Mouse (Mus musculus) embryonic facial prominence, embryonic 14.5 days (tissue): ENCODE measurements around the gene Mettl16. TPM values are rescaled to one million over a fixed set of nuclear protein-coding genes. Genes with fewer than 3 reads are reported as not detected.

ENCODE experiments used
- ATAC-seq: fragments of 200-750 bp; cut with Nextera tagmentation; 2 replicates; pipeline ENCODE4 v1.8.0; 2017; ENCODE audit warnings: low read depth, moderate number of reproducible peaks, moderate TSS enrichment
- DNase-seq: peaks from one replicate; pipeline ENCODE4 v3.0.0-alpha.2; 2015; ENCODE audit warnings: low spot score
- H3K27ac ChIP-seq: fragments of 300-500 bp; sonication (generic); replicated peaks from 2 replicates; pipeline ENCODE4 v1.5.1; 2014; ENCODE audit warnings: low read depth, mild to moderate bottlenecking, low read length, moderate library complexity
- H3K27me3 ChIP-seq: fragments of 300-500 bp; sonication (generic); replicated peaks from 2 replicates; pipeline ENCODE4 v1.6.1; 2014; ENCODE audit warnings: low read length; ENCODE audit not compliant: control insufficient read depth, insufficient read depth
- H3K36me3 ChIP-seq: fragments of 300-500 bp; sonication (generic); 2 replicates; pipeline ENCODE4 v1.6.1; 2014; ENCODE audit warnings: low read length, mixed read lengths; ENCODE audit not compliant: control insufficient read depth, insufficient read depth
- H3K4me1 ChIP-seq: fragments of 300-500 bp; sonication (generic); 2 replicates; pipeline ENCODE4 v1.6.1; 2014; ENCODE audit warnings: antibody characterized with exemption, low read length; ENCODE audit not compliant: control insufficient read depth, insufficient read depth
- H3K4me2 ChIP-seq: fragments of 300-500 bp; sonication (generic); 2 replicates; pipeline ENCODE4 v1.6.1; 2014; ENCODE audit warnings: low read depth, mild to moderate bottlenecking, low read length, moderate library complexity, mixed read lengths
- H3K4me3 ChIP-seq: fragments of 300-500 bp; sonication (generic); 2 replicates; pipeline ENCODE4 v1.5.1; 2014; ENCODE audit warnings: low read depth, mild to moderate bottlenecking, low read length
- H3K9ac ChIP-seq: fragments of 300-500 bp; sonication (generic); 2 replicates; pipeline ENCODE4 v1.6.1; 2014; ENCODE audit warnings: low read depth, mild to moderate bottlenecking, low read length, moderate library complexity, mixed read lengths
- H3K9me3 ChIP-seq: fragments of 300-500 bp; sonication (generic); 2 replicates; pipeline ENCODE4 v1.6.1; 2016; ENCODE audit warnings: low read length; ENCODE audit not compliant: control insufficient read depth
- WGBS: fragments of 180-500 bp; shearing (Covaris S2); extraction: QIAGEN DNeasy Blood & Tissue Kit; methylation state at CpG from one replicate; pipeline ENCODE4 v1.1.7; 2014; 5-methylcytosine and 5-hydroxymethylcytosine counted together
- polyA plus RNA-seq: library from polyadenylated mRNA; unstranded; fragments of >200 nt; fragmentation: Nextera tagmentation; extraction: Ambion mirVana; gene quantifications from 2 replicates; pipeline ENCODE4 v1.2.1, GENCODE M21; 2014

Gene Mettl16
- polyA plus RNA-seq, 1 experiment from 2014 or later = 28.4 TPM

DNA sequence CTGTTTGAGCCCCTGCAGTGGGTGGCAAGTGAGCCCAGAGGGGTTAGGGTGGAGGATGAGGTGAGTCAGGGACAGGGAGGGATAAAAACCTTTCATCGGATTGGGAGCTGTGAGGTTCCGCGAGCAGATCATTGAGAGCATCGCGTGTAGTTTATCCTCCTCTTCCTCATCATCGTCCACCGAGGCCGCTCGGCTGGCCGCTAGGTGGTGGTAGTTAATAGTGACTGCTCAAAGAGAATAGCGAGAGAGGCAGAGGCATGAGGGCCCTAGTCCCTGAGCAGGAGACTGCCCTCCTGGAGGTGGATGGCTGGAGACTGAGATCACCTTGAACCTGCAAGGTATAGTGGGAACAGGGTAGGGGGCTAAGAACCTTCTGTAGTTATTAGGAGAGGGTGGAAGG is 92.8 kb downstream of the Mettl16 start:
- no peaks in the 10 kb centered on the region for H3K9me3 ChIP-seq
- H3K4me1 ChIP-seq = no peaks in the 10 kb centered on the region
- no peak overlapping the region for H3K27ac ChIP-seq
- no peak overlapping the region for H3K4me2 ChIP-seq
- DNase-seq (no peak), ATAC-seq (0 out of 2 replicates have a peak, but pooled peaks have one; percentile 9)
- WGBS = 19% methylated on average over 11 of the region's 11 CpGs
- H3K36me3 ChIP-seq = no peaks in the 10 kb centered on the region
- H3K27me3 ChIP-seq = no peaks in the 10 kb centered on the region
- H3K4me3 ChIP-seq = no peak overlapping the region
- H3K9ac ChIP-seq = no peak overlapping the region

DNA sequence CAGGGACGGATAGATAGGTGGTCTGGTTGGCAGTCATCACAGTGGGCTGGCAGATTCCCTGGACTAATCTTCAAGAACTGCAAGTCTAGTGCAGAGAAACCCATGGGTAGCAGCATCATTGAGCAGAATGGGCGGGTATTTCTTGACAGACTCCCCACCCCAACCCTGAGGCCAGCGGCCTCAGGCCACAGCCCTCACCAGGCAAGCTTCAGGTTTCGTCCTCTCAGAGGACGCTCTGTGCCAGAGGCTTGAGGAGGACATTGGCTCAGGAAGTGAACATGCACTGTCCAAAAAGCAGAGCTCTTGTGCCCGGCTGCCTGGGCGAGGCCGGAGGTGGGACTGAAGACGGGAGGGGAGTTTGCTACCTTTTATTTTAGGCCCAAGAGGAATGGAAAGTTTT is 93.8 kb downstream of the Mettl16 start:
- no peak overlapping the region for H3K4me3 ChIP-seq
- H3K4me2 ChIP-seq = no peak overlapping the region
- H3K4me1 ChIP-seq = no peaks in the 10 kb centered on the region
- no peaks in the 10 kb centered on the region for H3K9me3 ChIP-seq
- 84% methylated on average over 9 of the region's 9 CpGs for WGBS
- H3K9ac ChIP-seq = no peak overlapping the region
- H3K27me3 ChIP-seq = no peaks in the 10 kb centered on the region
- H3K27ac ChIP-seq = no peak overlapping the region
- ATAC-seq (no peak), DNase-seq (no peak)
- H3K36me3 ChIP-seq = no peaks in the 10 kb centered on the region

DNA sequence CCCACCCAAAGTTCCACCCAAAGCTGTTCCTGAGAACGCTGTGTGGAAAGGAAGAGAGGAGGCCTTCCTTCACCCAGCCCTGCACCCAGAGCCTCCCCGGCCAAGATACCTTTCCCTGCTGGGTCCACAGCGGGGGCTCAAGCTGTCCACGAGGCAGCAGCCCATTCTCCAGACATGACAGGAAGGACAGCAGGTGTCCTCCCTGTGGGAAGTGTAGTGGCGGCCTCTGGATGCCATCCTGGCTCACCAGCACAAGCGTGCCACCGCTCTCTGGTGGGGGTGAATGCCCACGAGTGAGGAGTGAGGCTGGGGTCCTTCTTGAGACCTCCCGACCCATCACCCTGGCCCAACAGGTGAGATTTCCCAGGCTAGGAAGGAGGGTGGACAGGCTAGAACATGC is 94.6 kb downstream of the Mettl16 start:
- Histone ChIP-seq H3K27me3 (no peaks in the 10 kb centered on the region), H3K9me3 (no peaks in the 10 kb centered on the region), H3K36me3 (no peaks in the 10 kb centered on the region), H3K4me3 (no peak overlapping the region), H3K4me1 (no peaks in the 10 kb centered on the region), H3K4me2 (no peak overlapping the region), H3K9ac (no peak overlapping the region; the same call in 1 of the 2 replicates), H3K27ac (no peak overlapping the region)
- ATAC-seq = no peak
- DNase-seq = no peak
- WGBS = 74% methylated on average over 9 of the region's 9 CpGs

DNA sequence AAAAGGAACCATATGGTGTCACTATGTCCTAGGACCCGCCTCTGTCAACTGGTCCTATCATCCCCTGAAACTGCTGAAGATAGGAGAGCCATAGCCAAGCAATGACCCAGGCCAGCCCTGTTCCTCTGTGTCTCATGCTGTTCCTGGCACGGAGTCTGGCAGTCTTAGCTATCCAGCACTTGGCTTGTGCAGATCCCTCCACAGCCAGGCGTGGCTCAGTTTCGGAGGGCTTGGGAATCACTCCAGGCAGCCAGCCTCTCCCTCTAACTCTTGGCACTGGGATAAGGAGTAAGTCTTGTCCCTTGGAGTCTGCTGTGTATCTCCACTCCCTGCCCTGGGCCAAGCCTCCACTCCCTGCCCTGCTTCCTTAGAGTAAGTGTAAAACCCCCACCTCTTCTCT is 96.0 kb downstream of the Mettl16 start:
- 74% methylated on average over 4 of the region's 4 CpGs for WGBS
- Histone ChIP-seq H3K27ac (no peak overlapping the region), H3K9me3 (no peaks in the 10 kb centered on the region)

DNA sequence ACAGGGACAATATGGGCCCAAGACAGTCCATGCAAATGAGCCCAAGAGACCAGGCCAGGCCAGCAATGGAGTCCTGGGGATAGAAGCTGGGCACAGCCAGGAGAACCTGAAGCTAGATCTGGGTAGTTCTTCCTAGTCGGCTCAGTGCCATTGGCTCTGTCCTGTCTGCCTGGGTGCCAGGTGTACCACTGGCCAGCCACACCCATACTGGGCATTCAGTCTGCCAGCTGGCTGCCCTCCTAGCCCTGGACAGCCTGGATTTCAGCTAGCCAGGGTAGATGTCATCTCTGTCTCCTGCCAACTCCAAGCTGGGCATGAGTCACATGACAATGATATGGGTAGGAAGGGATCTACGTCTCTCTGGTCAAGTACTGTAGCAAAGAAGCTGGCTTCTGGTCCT is 96.6 kb downstream of the Mettl16 start:
- no peak for ATAC-seq
- Histone ChIP-seq H3K9me3 (no peaks in the 10 kb centered on the region), H3K36me3 (no peaks in the 10 kb centered on the region), H3K4me3 (no peak overlapping the region), H3K4me1 (no peaks in the 10 kb centered on the region), H3K27me3 (no peaks in the 10 kb centered on the region), H3K9ac (no peak overlapping the region), H3K4me2 (no peak overlapping the region), H3K27ac (no peak overlapping the region)
- 96% methylated on average over 2 of the region's 2 CpGs for WGBS
- no peak for DNase-seq

More for the DNA sequence above, 96.0 kb downstream of the Mettl16 start:
- ATAC-seq (no peak), DNase-seq (peak; percentile 51)
- Histone ChIP-seq H3K36me3 (no peaks in the 10 kb centered on the region), H3K4me1 (no peaks in the 10 kb centered on the region), H3K27me3 (no peaks in the 10 kb centered on the region), H3K4me2 (no peak overlapping the region), H3K4me3 (no peak overlapping the region), H3K9ac (no peak overlapping the region)

DNA sequence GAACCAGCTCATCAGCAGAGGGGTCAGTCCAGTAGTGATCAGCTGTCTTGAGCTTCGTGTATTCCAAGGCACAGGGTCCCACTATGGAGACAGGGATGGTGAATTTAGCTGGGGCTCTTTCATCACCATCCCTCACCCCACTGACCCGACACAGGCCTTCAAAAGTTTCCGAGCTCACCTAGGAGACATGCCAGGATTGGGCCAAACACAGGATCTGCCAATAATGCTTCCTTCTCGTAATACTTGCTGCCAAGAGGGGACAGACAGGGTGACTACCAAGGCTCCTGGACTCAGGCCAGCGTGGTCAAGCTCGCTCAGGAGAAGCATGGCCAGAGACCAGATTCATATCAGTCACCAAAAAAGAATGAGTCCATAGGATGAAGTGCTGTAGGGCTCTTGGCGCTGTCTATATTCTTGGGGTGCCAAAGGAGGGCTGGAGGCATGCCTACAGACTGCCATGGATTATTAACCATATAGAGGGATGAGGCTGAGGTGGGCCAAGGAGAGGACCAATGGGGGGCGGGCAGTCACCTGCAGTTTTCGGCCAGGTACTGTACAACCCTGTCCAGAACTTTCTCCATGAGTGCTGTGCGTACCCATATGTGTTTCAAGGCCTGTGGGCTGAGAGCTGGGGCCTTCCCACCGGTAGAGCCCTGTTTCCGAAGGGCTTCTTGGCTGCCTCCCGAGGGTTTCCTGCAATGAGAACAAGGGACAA is 97.6 kb downstream of the Mettl16 start:
- 91% methylated on average over 13 of the region's 13 CpGs for WGBS
- Histone ChIP-seq H3K4me3 (no peak overlapping the region), H3K27ac (no peak overlapping the region), H3K4me1 (no peaks in the 10 kb centered on the region), H3K9ac (no peak overlapping the region), H3K9me3 (no peaks in the 10 kb centered on the region), H3K27me3 (no peaks in the 10 kb centered on the region), H3K4me2 (no peak overlapping the region), H3K36me3 (no peaks in the 10 kb centered on the region)
- no peak for DNase-seq
- no peak for ATAC-seq

DNA sequence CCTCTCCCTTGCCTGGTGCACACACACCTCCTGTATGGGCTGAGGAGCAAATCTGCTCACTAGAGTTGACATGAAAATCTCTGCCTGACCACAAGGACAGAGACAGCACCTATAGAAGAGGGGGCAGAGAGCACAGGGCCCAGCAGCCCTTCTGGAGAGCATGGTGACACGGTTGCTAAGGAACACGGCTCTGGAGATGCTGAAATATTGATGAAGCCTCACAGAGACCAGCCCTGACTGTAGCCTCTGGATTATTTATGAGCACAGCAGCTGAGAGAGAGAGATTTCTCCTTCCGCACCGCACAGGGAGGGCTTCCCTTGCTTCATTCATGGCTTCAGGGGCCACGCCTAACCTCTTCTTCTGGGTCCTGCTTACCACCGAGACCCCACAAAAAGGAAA is 99.0 kb downstream of the Mettl16 start:
- Histone ChIP-seq H3K4me1 (no peaks in the 10 kb centered on the region), H3K4me2 (no peak overlapping the region), H3K27ac (no peak overlapping the region), H3K36me3 (no peaks in the 10 kb centered on the region), H3K27me3 (no peaks in the 10 kb centered on the region), H3K9ac (no peak overlapping the region), H3K9me3 (no peaks in the 10 kb centered on the region), H3K4me3 (no peak overlapping the region)
- DNase-seq = no peak
- WGBS = 88% methylated on average over 6 of the region's 6 CpGs
- no peak for ATAC-seq

DNA sequence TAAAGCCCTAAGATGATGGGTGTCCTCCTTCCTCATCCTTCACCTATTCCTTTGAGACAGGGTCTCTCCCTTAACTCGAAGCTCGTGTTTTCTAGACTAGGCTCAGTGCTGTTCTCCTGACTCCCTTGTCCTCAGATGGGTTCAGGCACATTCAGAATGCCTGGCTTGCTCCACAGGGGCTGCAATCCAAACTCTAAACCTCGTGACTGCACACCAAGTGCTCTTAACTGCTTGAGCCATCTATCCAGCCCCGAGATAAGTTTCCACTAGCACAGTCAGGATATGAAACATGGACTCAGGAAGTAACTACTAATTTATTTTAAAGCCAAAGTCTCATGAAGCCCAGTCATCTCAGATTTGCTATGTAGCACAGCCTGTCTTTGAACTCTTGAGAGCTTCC is 99.9 kb downstream of the Mettl16 start:
- DNase-seq = no peak
- Histone ChIP-seq H3K36me3 (no peaks in the 10 kb centered on the region), H3K9ac (no peak overlapping the region), H3K4me3 (no peak overlapping the region), H3K9me3 (no peaks in the 10 kb centered on the region), H3K27me3 (no peaks in the 10 kb centered on the region), H3K4me1 (no peaks in the 10 kb centered on the region), H3K27ac (peak overlapping the region; percentile 16), H3K4me2 (no peak overlapping the region)
- no peak for ATAC-seq
- 59% methylated on average over 4 of the region's 4 CpGs for WGBS

DNA sequence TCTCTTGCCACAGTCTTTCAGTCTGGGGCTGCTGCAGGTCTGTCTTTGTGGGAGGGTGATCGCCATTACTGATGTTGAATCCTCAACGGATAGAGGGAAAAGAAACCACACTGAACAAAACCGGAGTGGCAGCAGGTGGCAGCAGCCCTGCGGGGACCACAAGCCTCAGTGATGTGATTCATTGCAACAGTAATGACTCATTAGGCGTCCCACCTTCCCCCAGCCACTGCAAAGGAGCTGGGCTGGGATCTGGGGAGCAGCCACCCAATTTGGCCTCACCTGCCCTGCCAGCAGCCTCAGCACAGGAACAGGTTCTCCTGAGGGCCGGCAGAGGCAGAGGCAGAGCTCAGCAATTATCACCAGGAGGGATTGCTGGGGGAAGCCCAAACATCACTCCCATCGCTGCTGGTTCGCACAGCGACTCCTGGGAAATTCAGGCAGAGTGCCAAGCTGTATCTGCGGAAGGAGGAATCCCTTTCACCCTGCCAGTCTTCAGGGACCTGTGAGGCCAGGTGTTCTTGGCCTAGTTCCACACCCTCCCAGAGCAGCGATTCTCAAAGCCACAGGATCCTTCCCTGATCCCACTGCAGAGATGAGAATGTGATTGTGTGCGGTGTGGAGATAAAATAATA is 100.5 kb downstream of the Mettl16 start:
- Histone ChIP-seq H3K27ac (peak overlapping the region; percentile 16), H3K4me2 (no peak overlapping the region), H3K36me3 (no peaks in the 10 kb centered on the region), H3K4me1 (no peaks in the 10 kb centered on the region), H3K4me3 (no peak overlapping the region), H3K9ac (no peak overlapping the region; the same call in 1 of the 2 replicates), H3K27me3 (no peaks in the 10 kb centered on the region), H3K9me3 (no peaks in the 10 kb centered on the region)
- WGBS = 21% methylated on average over 12 of the region's 12 CpGs
- DNase-seq = peak; percentile 90
- peak; percentile 76 for ATAC-seq
